Mouse (Mus musculus) lung, postnatal 0 days (tissue): Measurements from ENCODE around the gene Gusb. TPM values are rescaled to one million over a fixed set of nuclear protein-coding genes. Genes with fewer than 3 reads are reported as not detected.

ENCODE experiments used
- ATAC-seq: fragments of 200-750 bp; cut with Nextera tagmentation; 2 replicates; pipeline ENCODE4 v1.8.0; 2017; ENCODE audit warnings: moderate library complexity
- DNase-seq: peaks from one replicate; pipeline ENCODE4 v3.0.0-alpha.2; 2016; ENCODE audit warnings: low spot score
- H3K27ac ChIP-seq: fragments of 300-500 bp; sonication (generic); 2 replicates; pipeline ENCODE4 v1.5.1; 2014; ENCODE audit warnings: antibody characterized with exemption, mild to moderate bottlenecking, low read length, mixed read lengths
- H3K27me3 ChIP-seq: fragments of 300-500 bp; sonication (generic); replicated peaks from 2 replicates; pipeline ENCODE4 v1.6.1; 2014; ENCODE audit warnings: low read length, mixed read lengths; ENCODE audit not compliant: insufficient read depth
- H3K36me3 ChIP-seq: fragments of 300-500 bp; sonication (generic); 2 replicates; pipeline ENCODE4 v1.6.1; 2014; ENCODE audit warnings: low read length, mixed read lengths; ENCODE audit not compliant: insufficient read depth
- H3K4me1 ChIP-seq: fragments of 300-500 bp; sonication (generic); 2 replicates; pipeline ENCODE4 v1.6.1; 2014; ENCODE audit warnings: antibody characterized with exemption, low read depth, low read length, mixed read lengths; ENCODE audit not compliant: insufficient read depth
- H3K4me2 ChIP-seq: fragments of 300-500 bp; sonication (generic); replicated peaks from 2 replicates; pipeline ENCODE4 v1.6.1; 2014; ENCODE audit warnings: low read depth, mild to moderate bottlenecking, low read length, moderate library complexity, mixed read lengths
- H3K4me3 ChIP-seq: fragments of 300-500 bp; sonication (generic); 2 replicates; pipeline ENCODE4 v1.5.1; 2014; ENCODE audit warnings: low read depth, low read length
- H3K9ac ChIP-seq: fragments of 300-500 bp; sonication (generic); replicated peaks from 2 replicates; pipeline ENCODE4 v1.6.1; 2014; ENCODE audit warnings: low read depth, mild to moderate bottlenecking
- H3K9me3 ChIP-seq: fragments of 300-500 bp; sonication (generic); 2 replicates; pipeline ENCODE4 v1.6.1; 2016; ENCODE audit warnings: low read length, mixed read lengths
- CTCF ChIP-seq: IDR thresholded peaks from 2 replicates; pipeline ENCODE4 v1.5.1; 2016; ENCODE audit warnings: antibody characterized with exemption, mild to moderate bottlenecking
- EP300 ChIP-seq: IDR thresholded peaks from 2 replicates; pipeline ENCODE4 v1.6.1; 2016; ENCODE audit warnings: antibody characterized with exemption, mild to moderate bottlenecking, control low read depth
- WGBS: fragments of 180-500 bp; shearing (Covaris S2); extraction: QIAGEN DNeasy Blood & Tissue Kit; methylation state at CpG from one replicate; pipeline ENCODE4 v1.1.7; 2014; 5-methylcytosine and 5-hydroxymethylcytosine counted together
- polyA plus RNA-seq: library from polyadenylated mRNA; unstranded; fragments of >200 nt; fragmentation: Nextera tagmentation; extraction: Ambion mirVana; gene quantifications from 2 replicates; pipeline ENCODE4 v1.2.1, GENCODE M21; 2015

The Gusb gene
- polyA plus RNA-seq, 1 experiment from 2014 or later = 50.0 TPM

DNA sequence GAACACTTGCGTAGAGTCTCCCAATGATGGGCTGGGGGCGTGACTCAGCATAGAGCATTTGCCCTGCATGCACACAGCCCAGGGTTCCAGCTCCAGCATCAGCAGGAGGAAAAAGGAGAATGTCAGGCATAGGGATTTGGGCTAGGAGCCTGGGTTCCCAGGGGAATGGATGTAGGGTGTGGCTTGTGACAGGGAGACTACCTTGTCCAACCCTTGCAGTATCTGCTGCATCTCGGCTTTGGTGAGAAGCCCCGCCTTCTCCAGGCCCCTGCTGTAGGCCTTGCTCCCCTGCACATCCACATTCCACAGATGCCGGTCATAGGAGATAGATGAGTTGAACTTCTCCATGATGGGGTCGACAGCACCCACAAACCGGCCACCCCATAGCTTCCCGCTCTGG is 16.6 kb upstream of the Gusb start:
- peaks cover 8% of the 10 kb centered on the region; the same call in 1 of the 2 replicates for H3K36me3 ChIP-seq
- H3K4me3 ChIP-seq = no peak overlapping the region
- no peaks in the 10 kb centered on the region for H3K4me1 ChIP-seq
- H3K9ac ChIP-seq = no peak overlapping the region
- 41% methylated on average over 8 of the region's 8 CpGs for WGBS
- DNase-seq = no peak
- H3K9me3 ChIP-seq = no peaks in the 10 kb centered on the region
- no peak overlapping the region for H3K4me2 ChIP-seq
- ATAC-seq = no peak
- H3K27me3 ChIP-seq = no peaks in the 10 kb centered on the region
- no peak overlapping the region for H3K27ac ChIP-seq
- TF ChIP-seq CTCF (no peak), EP300 (no peak)

DNA sequence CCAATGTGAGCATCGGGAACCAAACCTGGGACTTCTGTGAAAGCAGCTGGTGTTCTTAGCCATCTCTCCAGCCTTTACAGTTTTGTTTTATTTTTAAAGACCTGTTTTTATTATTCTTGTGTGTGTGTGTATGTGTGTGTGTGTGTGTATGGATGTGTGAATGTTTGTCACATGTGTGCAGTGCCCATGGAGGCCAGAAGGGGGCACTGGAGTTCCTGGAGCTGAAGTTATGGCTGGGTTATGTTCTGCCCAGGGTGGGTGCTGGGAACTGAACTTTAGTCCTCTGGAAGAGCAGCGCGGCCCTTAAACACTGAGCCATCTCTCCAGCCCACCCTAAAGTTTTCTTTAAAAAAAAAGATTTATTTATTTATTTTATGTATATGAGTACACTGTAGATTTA is 12.3 kb upstream of the Gusb start:
- H3K27me3 ChIP-seq = no peaks in the 10 kb centered on the region
- no peak overlapping the region for H3K9ac ChIP-seq
- H3K36me3 ChIP-seq = peaks cover 8% of the 10 kb centered on the region; the same call in 1 of the 2 replicates
- DNase-seq = no peak
- no peak for ATAC-seq
- WGBS = 98% methylated on average over 3 of the region's 3 CpGs
- H3K27ac ChIP-seq = no peak overlapping the region
- TF ChIP-seq EP300 = no peak
- H3K9me3 ChIP-seq = no peaks in the 10 kb centered on the region; the same call in 1 of the 2 replicates
- H3K4me2 ChIP-seq = no peak overlapping the region
- H3K4me3 ChIP-seq = no peak overlapping the region
- H3K4me1 ChIP-seq = no peaks in the 10 kb centered on the region

- peaks cover 6% of the 10 kb centered on the region; the same call in 1 of the 2 replicates for H3K36me3 ChIP-seq
- no peak overlapping the region for H3K27ac ChIP-seq
- H3K9ac ChIP-seq = no peak overlapping the region
- 94% methylated on average over 5 of the region's 5 CpGs for WGBS
- no peak overlapping the region for H3K4me2 ChIP-seq
- no peak for TF ChIP-seq EP300
- TF ChIP-seq CTCF = peak; percentile 55
- ATAC-seq (no peak), DNase-seq (no peak)
- H3K9me3 ChIP-seq = no peaks in the 10 kb centered on the region; the same call in 1 of the 2 replicates
- H3K4me1 ChIP-seq = no peaks in the 10 kb centered on the region
- no peak overlapping the region for H3K4me3 ChIP-seq
- no peaks in the 10 kb centered on the region for H3K27me3 ChIP-seq
Measured at GRCm38 (mm10) chr5:130010961-130011360, 8.1 kb upstream of the Gusb start.

DNA sequence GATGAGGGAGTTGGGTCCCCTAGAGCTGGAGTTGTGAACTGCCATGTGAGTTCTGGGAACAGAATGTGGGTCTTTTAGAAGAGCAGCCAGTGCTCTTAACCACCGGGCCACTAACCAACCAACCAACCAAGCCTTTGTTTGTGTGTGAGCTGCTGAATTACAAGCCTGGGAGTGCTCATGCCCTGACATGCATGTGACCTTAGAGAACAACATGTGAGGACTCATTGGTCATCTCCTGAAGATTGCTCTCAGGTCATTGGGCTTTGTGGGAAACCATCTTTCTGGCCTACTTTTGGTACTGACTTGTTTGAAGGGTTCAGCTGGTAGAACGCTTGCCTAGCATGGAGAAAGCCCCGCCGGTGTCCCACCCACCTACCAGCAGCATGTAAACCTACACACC is 6.9 kb upstream of the Gusb start:
- H3K4me1 ChIP-seq = no peaks in the 10 kb centered on the region
- no peaks in the 10 kb centered on the region; the same call in 1 of the 2 replicates for H3K9me3 ChIP-seq
- no peaks in the 10 kb centered on the region; the same call in 1 of the 2 replicates for H3K36me3 ChIP-seq
- WGBS = 94% methylated on average over 4 of the region's 4 CpGs
- H3K27ac ChIP-seq = no peak overlapping the region
- no peak overlapping the region for H3K9ac ChIP-seq
- H3K4me3 ChIP-seq = no peak overlapping the region
- DNase-seq (no peak), ATAC-seq (no peak)
- TF ChIP-seq CTCF (no peak), EP300 (no peak)
- H3K27me3 ChIP-seq = no peaks in the 10 kb centered on the region
- no peak overlapping the region for H3K4me2 ChIP-seq

DNA sequence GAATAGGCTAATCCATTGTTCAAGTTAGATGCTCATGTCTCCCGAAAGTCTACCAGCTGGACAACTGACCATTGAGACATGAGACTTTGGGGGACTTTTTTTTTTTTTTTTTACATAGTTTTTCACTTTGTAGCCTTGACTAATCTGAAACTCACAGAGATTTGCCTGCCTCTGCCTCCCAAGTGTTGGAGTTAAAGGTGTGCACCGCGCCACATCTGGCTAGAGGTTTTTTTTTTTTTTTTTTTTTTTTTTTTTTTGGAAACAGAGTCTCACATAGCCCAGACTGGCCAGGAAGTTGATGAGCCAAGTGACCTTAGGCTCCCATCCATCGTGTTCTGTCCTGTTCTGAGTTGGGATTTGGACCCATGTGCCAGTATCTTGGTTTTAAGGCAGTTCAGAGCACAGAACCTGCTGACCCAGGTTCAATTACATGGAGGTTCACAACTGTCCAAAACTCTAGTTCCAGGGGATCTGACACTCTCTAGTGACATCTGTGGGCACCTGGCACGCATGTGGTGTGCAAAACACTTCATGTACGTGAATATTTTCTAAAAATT is 5.3 kb upstream of the Gusb start:
- DNase-seq (no peak), ATAC-seq (no peak)
- Histone ChIP-seq H3K4me1 (no peaks in the 10 kb centered on the region; the same call in 1 of the 2 replicates), H3K4me2 (no peak overlapping the region), H3K9me3 (no peaks in the 10 kb centered on the region; the same call in 1 of the 2 replicates), H3K36me3 (no peaks in the 10 kb centered on the region), H3K27me3 (no peaks in the 10 kb centered on the region), H3K9ac (no peak overlapping the region), H3K4me3 (no peak overlapping the region), H3K27ac (no peak overlapping the region)
- TF ChIP-seq CTCF (no peak), EP300 (no peak)
- WGBS = 79% methylated on average over 6 of the region's 6 CpGs

- H3K27me3 ChIP-seq = no peaks in the 10 kb centered on the region
- H3K4me3 ChIP-seq = no peak overlapping the region
- DNase-seq = no peak
- H3K36me3 ChIP-seq = no peaks in the 10 kb centered on the region
- H3K4me2 ChIP-seq = no peak overlapping the region
- no peak for ATAC-seq
- H3K9me3 ChIP-seq = no peaks in the 10 kb centered on the region; the same call in 1 of the 2 replicates
- TF ChIP-seq CTCF (peak; percentile 59), EP300 (no peak)
- peaks cover under 1% of the 10 kb centered on the region; the same call in 1 of the 2 replicates for H3K4me1 ChIP-seq
- no peak overlapping the region for H3K9ac ChIP-seq
- H3K27ac ChIP-seq = no peak overlapping the region
- 92% methylated on average over 1 of the region's 1 CpGs for WGBS
Measured at GRCm38 (mm10) chr5:130007344-130007743, 4.5 kb upstream of the Gusb start.

DNA sequence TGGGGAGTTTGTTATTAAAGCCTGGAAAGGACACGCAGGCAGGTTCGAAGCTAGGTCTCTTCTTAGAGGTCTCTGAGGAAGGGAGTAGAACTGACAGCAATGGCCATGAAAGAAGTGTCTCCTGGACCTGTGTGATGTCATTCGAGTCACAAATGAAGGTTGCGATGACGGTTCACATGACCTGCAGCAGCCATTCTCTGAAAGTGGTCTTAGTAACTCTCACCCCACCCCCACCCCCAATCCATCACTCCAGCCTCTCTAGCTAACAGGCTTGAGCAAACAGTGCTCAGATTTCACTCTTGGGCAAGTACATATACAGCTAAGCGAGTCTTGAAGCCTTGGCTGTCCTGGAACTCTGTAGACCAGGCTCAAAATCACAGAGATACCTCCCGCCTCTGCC is 380 bp upstream of the Gusb start:
- peak; percentile 23 for ATAC-seq
- TF ChIP-seq CTCF = no peak
- TF ChIP-seq EP300 = no peak

More for the DNA sequence above, 380 bp upstream of the Gusb start:
- H3K27me3 ChIP-seq = no peaks in the 10 kb centered on the region
- peaks cover 6% of the 10 kb centered on the region; the same call in 1 of the 2 replicates for H3K4me1 ChIP-seq
- peak overlapping the region; percentile 43 for H3K4me3 ChIP-seq
- H3K9me3 ChIP-seq = no peaks in the 10 kb centered on the region
- no peaks in the 10 kb centered on the region for H3K36me3 ChIP-seq
- peak overlapping the region; percentile 79 for H3K27ac ChIP-seq
- peak; percentile 26 for DNase-seq
- H3K4me2 ChIP-seq = peak overlapping the region; percentile 67
- WGBS = 18% methylated on average over 7 of the region's 7 CpGs
- no peak overlapping the region for H3K9ac ChIP-seq
